Mouse (Mus musculus) cerebellum, adult 8-10 months (tissue): ENCODE measurements around the gene Ccdc189.
A peak's percentile ranks its signal among the peaks of the same experiment; 100 is the strongest.

Source experiments
- DNase-seq: peaks from one replicate; pipeline ENCODE4 v3.0.0; 2022

Gene Ccdc189

GRCm38 (mm10) chr7:127588011-127588871 is at the start of gene Ccdc189, which contains the start of gene Rnf40:
TSS of gene Ccdc189 (minus strand) at chr7:127588595.
TSS of gene Rnf40 (plus strand) at chr7:127588767.
- peak; percentile 85 for DNase-seq

DNA sequence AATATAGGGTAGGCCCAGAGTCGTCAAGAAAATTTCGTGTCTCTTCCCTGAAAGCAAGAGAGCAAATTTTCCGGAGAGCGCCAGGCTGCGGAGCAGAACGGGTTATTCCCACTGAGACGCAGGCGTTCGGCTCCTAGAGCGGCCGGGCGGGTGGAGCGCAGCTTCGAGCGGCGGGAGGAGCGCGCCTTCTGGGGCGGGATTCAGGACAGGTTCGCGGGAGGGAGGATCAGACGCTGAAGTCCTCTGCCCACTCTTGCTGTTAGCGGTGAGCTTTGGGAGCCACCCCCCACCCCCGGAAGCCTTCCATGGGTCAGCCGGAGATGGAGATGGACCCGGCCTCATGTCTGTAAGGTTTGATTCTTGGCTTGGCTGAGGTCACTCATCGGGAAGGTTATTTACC is 48.6 kb upstream of the Ccdc189 start:
- peak; percentile 76 for DNase-seq

GRCm38 (mm10) chr7:127631416-127631815 is 43.0 kb upstream of the Ccdc189 start:
- DNase-seq: no peak

DNA sequence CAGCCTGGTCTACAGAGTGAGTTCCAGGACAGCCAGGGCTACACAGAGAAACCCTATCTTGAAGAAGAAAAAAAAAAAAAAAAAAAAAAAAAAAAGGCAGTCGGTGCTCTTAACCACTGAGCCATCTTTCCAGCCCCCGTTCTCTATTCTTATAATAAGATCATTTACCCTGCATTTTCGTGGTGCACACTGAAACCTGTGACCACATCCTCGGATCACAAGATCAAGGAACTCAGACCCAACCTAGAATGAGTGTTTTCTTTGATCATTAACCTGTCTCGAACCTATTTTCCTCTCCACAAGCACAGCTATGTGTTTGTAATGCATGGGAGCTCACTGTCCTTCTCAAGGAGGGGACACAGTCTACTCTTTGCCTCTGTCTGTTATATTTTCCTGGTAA is 40.3 kb upstream of the Ccdc189 start:
- DNase-seq: no peak

- no peak for DNase-seq
Measured at GRCm38 (mm10) chr7:127626471-127626870, 38.1 kb upstream of the Ccdc189 start.

DNA sequence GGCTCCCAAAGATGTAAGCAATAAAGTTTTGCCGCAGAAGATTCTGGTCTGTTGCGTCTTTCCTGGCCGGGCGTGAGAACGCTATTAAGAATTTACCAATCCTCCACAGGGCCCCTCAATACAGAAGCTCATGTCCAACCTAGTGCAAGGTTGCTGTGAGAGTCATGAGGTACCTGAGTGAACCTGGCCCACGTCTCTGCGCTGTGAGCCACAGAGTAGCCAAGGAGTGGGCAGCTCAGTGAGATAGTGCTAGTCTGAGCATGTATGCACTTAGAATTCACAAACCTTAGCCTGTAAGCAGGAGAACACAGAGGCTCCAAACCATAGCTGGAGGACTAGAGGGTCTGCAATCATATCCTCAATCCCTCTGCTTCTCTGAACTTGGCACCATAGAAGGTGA is 37.6 kb upstream of the Ccdc189 start:
- DNase-seq: no peak

- peak; percentile 3 for DNase-seq
Measured at GRCm38 (mm10) chr7:127618402-127618801, 30.0 kb upstream of the Ccdc189 start.

DNA sequence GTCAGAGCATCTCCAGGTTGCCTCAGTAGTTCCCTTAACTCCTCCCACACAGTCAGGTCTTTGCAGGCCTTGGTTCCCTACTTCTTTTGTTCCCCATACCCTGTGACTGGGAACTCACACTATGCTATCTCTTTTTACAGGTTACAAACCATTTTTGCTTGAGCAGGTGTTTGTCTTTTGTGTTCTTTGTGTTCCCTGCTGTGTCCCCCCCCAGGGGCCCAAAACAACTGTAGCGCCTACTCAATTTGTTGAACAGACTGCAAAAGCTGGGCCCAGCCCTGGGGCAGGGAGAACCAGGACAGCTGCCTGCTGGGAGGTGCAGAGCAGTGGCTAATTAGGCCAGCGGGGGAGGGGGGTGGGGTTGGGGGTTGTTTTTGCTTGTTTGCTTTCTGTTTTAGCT is 29.6 kb upstream of the Ccdc189 start:
- DNase-seq: peak; percentile 7

DNA sequence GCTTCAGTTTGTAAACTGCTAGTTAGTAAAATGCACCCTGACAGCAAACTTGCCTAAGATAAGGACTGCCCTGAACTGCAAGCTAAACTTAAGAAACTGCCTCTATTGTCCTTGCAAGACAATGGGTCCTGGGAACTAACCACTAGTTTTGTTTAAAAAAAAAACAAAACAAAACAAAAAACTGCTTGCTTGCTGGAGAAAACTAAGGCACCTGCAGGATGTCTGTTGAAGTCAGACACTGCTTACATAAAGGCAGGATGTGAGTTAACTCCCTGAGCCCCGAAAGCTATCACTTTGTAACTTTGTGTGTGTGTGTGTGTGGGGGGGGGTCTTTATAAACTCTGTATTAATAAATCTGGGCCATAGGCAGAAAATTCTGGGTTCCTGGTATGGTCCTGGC is 28.5 kb upstream of the Ccdc189 start:
- no peak for DNase-seq

GRCm38 (mm10) chr7:127616336-127616735 is 27.9 kb upstream of the Ccdc189 start:
- DNase-seq: peak; percentile 5

GRCm38 (mm10) chr7:127614891-127615843 is 26.8 kb upstream of the Ccdc189 start, which contains the start of gene Zfp629:
TSS of gene Zfp629 (minus strand) at chr7:127615797.
- DNase-seq: peak; percentile 76

DNA sequence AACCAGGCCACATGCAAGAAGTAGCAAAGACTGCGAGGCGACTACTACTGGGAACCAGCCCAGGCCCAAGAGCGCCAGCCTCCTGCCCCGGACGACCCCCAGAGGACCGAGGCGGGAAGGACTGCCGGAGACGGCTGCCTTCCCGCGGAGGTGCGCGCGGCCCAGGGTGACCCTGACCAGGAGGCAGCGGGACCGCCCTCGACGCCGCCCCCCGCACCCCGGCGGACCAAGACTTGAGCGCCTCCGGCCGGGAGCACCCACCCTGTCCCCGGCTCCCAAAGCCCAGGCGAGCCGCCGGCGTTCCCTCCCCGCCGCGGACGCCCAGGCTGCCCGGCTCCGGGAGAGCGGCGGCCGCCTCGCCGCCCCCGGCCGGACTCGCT is 26.1 kb upstream of the Ccdc189 start:
- no peak for DNase-seq

- DNase-seq: no peak
Measured at GRCm38 (mm10) chr7:127614091-127614490, 25.7 kb upstream of the Ccdc189 start.

DNA sequence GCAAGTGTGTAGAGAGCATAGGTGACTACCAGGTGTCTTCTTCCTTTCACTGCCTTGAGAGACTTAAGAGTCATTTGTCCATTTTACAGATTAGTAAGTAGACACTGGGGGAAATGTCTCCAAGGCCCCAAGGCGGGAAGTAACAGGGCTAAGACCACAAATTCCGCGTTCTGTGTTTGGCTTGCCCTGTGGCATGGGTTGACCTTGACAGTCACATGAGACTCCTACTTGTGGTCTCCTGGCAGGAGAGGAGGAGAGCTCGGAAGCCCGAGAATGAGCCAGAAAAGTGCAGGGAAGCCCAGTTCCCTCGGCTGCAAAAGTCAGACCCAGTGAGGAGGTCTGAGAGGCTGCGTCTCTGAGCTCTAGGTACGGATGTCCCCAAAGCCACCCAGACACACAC is 25.1 kb upstream of the Ccdc189 start:
- no peak for DNase-seq

GRCm38 (mm10) chr7:127611561-127611960 is 23.2 kb upstream of the Ccdc189 start:
- no peak for DNase-seq

DNA sequence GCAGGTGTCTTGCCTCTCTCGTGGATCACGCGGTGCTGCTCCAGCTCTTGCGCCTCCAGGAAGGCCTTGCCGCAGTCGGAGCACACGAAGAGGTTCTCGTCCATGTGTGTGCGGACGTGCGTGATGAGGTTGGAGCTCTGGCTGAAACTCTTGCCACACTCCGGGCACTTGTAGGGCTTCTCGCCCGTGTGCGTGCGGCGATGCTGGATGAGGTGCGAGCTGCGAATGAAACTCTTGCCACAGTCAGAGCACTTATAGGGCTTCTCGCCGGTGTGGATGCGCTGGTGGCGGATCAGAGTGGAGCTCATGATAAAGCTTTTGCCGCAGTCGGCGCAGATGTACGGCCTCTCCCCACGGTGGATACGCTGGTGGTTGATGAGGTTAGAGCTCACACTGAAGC is 22.6 kb upstream of the Ccdc189 start:
- DNase-seq: no peak

- DNase-seq: no peak
Measured at GRCm38 (mm10) chr7:127607150-127607549, 18.8 kb upstream of the Ccdc189 start.

- no peak for DNase-seq
Measured at GRCm38 (mm10) chr7:127604256-127604655, 15.9 kb upstream of the Ccdc189 start.

- no peak for DNase-seq
Measured at GRCm38 (mm10) chr7:127602903-127603302, 14.5 kb upstream of the Ccdc189 start.

DNA sequence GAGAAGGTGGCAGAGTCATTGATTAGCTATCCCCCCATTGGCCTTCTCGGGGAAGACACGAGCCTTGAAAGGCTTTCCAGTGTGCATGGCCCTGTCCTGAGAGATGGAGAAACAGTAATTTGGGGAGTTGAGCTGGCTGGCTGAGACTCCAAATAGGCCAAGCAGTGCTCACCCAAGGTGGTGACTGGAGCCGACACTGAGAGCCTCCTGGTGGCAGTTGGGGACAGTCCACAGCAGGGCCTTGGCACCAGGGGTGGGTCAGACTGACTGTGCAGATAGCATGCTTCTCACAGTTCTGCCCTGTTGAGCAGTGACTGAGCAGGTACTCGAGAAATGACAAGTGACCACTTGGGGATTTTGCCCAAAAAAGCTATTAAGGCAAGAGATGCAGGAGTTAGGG is 13.3 kb upstream of the Ccdc189 start:
- DNase-seq: no peak

GRCm38 (mm10) chr7:127600612-127601011 is 12.2 kb upstream of the Ccdc189 start:
- DNase-seq: no peak

DNA sequence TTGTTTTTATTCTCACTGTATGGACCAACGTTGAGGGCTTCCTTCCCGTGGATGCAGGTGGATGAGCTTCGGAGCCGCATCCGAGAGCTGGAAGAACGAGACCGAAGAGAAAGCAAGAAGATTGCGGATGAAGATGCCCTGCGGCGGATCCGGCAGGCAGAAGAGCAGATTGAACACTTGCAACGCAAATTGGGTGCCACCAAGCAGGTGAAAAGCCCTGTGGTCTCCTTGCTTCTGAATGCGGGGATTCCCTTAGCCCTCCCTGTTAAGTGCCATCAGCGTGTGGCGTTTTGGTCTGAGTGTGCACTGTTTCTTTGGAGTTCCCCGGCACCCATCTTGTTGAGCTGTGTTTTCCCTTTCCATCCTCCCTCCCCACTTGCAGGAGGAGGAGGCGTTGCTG is 8.4 kb upstream of the Ccdc189 start:
- DNase-seq: no peak

DNA sequence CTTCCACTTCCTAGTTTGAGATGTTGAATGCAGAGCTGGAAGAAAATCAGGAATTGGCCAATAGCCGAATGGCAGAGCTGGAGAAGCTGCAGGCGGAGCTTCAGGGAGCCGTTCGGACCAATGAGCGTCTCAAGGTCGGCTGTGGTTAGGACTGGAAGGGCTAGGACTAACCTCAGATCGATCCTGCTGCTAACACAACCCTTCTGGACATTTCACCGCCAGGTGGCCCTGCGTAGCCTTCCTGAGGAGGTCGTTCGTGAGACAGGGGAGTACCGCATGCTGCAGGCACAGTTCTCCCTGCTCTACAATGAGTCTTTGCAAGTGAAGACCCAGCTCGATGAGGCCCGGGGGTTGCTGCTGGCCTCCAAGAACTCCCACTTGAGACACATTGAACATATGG is 4.2 kb upstream of the Ccdc189 start:
- DNase-seq: no peak

DNA sequence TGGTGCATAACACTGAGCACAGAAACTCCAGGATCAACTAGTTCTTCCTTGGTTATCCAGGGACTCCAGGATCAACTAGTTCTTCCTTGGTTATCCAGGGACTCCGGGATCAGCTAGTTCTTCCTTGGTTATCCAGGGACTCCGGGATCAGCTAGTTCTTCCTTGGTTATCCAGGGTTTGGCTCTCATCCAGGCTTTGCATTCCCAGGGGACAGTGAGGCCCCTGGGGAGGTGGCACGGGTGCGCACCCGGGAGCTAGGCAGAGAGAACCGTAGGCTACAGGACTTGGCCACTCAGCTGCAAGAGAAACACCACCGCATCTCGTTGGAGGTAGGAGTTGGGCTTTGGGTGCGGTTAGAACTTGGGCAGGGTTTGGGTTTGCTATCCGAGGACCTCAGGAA is 2.7 kb upstream of the Ccdc189 start:
- no peak for DNase-seq
